Mouse (Mus musculus): ENCODE measurements at regions not wholly inside any gene's neighbourhood (a gene's known extent, or its start where the extent isn't known, plus 50 kb on each side); places are given as distances from the start of the nearest gene placed in this dataset.
A peak's percentile ranks its signal among the peaks of the same experiment; 100 is the strongest.

- no peak overlapping the region for H3K4me2 ChIP-seq (replicated peaks)
- H3K27me3 ChIP-seq (replicated peaks): no peaks in the 10 kb centered on the region
- no peaks in the 10 kb centered on the region for H3K36me3 ChIP-seq
- H3K9me3 ChIP-seq: no peaks in the 10 kb centered on the region
- no peak for ATAC-seq
- no peak overlapping the region for H3K4me3 ChIP-seq (replicated peaks)
- no peak overlapping the region for H3K27ac ChIP-seq
- no peak overlapping the region for H3K9ac ChIP-seq
- WGBS: 83% methylated on average over 5 of the region's 5 CpGs
- H3K4me1 ChIP-seq (replicated peaks): no peaks in the 10 kb centered on the region
These were observed 331.0 kb downstream of the Foxa2 start for GRCm38 (mm10) chr2:147715791-147716190.

DNA sequence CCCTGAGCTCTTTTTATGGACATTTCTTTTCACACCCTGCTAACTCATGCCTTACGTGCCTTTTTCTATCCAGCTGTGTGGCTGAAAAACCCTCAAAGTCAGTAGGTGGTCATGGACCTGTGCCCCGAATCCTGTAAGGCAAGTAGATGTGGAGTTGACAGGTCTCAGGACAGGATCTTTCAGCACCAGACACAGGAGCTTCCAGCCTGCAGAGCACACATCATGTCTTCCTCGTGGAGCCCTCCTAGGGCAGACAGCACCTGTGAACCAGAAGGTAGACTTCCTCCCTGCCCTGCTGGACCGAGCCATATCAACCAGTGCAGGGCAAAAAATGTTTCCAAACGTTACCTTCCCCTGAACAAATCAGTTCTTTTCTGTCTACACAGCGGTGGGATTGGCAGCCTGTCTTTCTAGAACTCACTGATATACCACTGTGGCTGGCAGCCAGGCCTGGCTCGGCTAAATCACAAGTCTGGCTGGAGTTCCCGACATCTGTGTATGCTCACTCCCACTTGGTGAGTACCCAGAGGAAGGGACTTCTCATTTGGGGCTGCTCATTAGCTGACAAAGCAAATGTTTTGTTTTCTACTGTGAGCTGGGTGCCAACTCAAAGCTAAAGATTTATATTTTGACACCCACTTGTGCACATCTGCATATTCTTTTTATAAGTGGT lies 336.0 kb downstream of the Foxa2 start:
- no peak overlapping the region for H3K9ac ChIP-seq
- H3K4me2 ChIP-seq (replicated peaks): no peak overlapping the region
- H3K4me1 ChIP-seq (replicated peaks): no peaks in the 10 kb centered on the region
- H3K27me3 ChIP-seq (replicated peaks): no peaks in the 10 kb centered on the region
- no peaks in the 10 kb centered on the region for H3K9me3 ChIP-seq
- no peak for ATAC-seq
- WGBS: 62% methylated on average over 8 of the region's 8 CpGs
- H3K36me3 ChIP-seq: no peaks in the 10 kb centered on the region
- no peak overlapping the region for H3K4me3 ChIP-seq (replicated peaks)
- H3K27ac ChIP-seq: no peak overlapping the region

GRCm38 (mm10) chr2:147709799-147710198 lies 337.0 kb downstream of the Foxa2 start:
- no peak for ATAC-seq

GRCm38 (mm10) chr2:147707156-147707555 lies 339.6 kb downstream of the Foxa2 start:
- Histone ChIP-seq H3K4me2 (replicated peaks) (no peak overlapping the region), H3K27ac (no peak overlapping the region), H3K9ac (no peak overlapping the region), H3K27me3 (replicated peaks) (no peaks in the 10 kb centered on the region), H3K9me3 (no peaks in the 10 kb centered on the region), H3K4me3 (replicated peaks) (no peak overlapping the region), H3K36me3 (no peaks in the 10 kb centered on the region), H3K4me1 (replicated peaks) (no peaks in the 10 kb centered on the region)
- 86% methylated on average over 6 of the region's 6 CpGs for WGBS
- ATAC-seq: no peak

More at GRCm38 (mm10) chr2:147709799-147710198, 337.0 kb downstream of the Foxa2 start:
- no peaks in the 10 kb centered on the region for H3K27me3 ChIP-seq (replicated peaks)
- no peak overlapping the region for H3K27ac ChIP-seq
- no peak overlapping the region for H3K4me2 ChIP-seq (replicated peaks)
- no peak overlapping the region for H3K4me3 ChIP-seq (replicated peaks)
- H3K4me1 ChIP-seq (replicated peaks): no peaks in the 10 kb centered on the region
- no peaks in the 10 kb centered on the region for H3K36me3 ChIP-seq
- H3K9ac ChIP-seq: no peak overlapping the region
- no peaks in the 10 kb centered on the region for H3K9me3 ChIP-seq

DNA sequence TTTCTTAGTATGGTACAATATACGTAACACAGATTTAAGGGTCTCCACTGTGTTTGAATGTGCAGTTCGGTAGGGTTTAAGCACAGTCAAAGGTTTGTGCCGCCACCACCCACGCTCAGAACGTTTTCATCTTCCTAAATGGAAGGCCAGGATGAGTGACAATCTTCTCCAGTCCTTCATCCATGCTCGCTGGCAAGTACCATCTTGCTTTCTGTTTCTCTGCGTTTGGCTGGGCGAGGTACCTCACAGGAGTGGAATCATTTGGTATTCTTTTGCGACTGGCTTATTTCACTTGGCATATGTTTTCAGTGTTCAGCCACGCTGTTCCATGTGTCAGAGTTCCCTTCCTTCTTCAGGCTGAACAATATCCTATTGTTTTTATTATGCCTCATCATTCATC lies 342.3 kb downstream of the Pax1 start:
- ATAC-seq: no peak
- no peaks in the 10 kb centered on the region for H3K4me1 ChIP-seq (replicated peaks)
- no peaks in the 10 kb centered on the region for H3K9me3 ChIP-seq
- no peaks in the 10 kb centered on the region for H3K36me3 ChIP-seq
- H3K27ac ChIP-seq: no peak overlapping the region
- H3K4me2 ChIP-seq (replicated peaks): no peak overlapping the region
- H3K4me3 ChIP-seq (replicated peaks): no peak overlapping the region
- no peak overlapping the region for H3K9ac ChIP-seq
- no peaks in the 10 kb centered on the region for H3K27me3 ChIP-seq (replicated peaks)
- WGBS: 78% methylated on average over 10 of the region's 10 CpGs

GRCm38 (mm10) chr2:147702330-147703063 lies 340.8 kb downstream of the Pax1 start:
- H3K4me3 ChIP-seq (replicated peaks): no peak overlapping the region
- H3K36me3 ChIP-seq: no peaks in the 10 kb centered on the region
- no peak for ATAC-seq
- no peak overlapping the region for H3K27ac ChIP-seq
- 51% methylated on average over 6 of the region's 6 CpGs for WGBS
- no peak overlapping the region for H3K9ac ChIP-seq
- no peak overlapping the region for H3K4me2 ChIP-seq (replicated peaks)
- H3K27me3 ChIP-seq (replicated peaks): no peaks in the 10 kb centered on the region
- H3K4me1 ChIP-seq (replicated peaks): no peaks in the 10 kb centered on the region
- H3K9me3 ChIP-seq: no peaks in the 10 kb centered on the region

DNA sequence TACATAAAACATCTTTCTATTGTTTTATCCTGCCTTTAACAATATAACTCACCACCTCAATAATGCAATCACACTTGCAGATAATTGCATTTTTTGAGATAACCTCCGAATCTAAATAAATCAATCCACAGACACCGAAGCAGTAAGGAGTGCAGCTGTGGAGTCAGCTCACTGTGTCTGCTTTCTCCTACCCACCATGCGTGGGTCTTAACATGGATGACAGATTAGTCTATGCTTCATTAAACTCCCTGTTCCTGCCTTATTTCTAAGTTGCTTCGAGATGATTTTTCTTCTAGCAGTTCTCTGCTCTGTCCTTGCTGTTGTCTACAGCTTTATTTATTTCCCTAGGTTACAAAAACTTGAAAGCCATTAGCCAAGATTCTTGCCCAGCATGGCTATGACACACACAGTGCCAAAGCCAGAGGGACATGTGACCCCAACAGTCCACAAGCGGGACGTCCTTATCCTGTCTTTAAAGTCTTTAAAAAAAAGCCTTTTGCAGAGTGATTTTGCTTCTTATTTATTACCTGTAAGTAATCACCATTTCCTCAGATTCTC lies 337.9 kb downstream of the Pax1 start:
- H3K27ac ChIP-seq: no peak overlapping the region
- no peaks in the 10 kb centered on the region for H3K27me3 ChIP-seq (replicated peaks)
- ATAC-seq: no peak
- no peak overlapping the region for H3K9ac ChIP-seq
- no peak overlapping the region for H3K4me3 ChIP-seq (replicated peaks)
- H3K4me2 ChIP-seq (replicated peaks): no peak overlapping the region
- no peaks in the 10 kb centered on the region for H3K36me3 ChIP-seq
- no peaks in the 10 kb centered on the region for H3K9me3 ChIP-seq
- WGBS: 63% methylated on average over 6 of the region's 6 CpGs
- no peaks in the 10 kb centered on the region for H3K4me1 ChIP-seq (replicated peaks)

GRCm38 (mm10) chr2:147691896-147692295 lies 330.2 kb downstream of the Pax1 start:
- no peak for ATAC-seq
- WGBS: 71% methylated on average over 10 of the region's 10 CpGs
- no peaks in the 10 kb centered on the region for H3K4me1 ChIP-seq (replicated peaks)
- no peak overlapping the region for H3K4me2 ChIP-seq (replicated peaks)
- no peak overlapping the region for H3K4me3 ChIP-seq (replicated peaks)
- no peaks in the 10 kb centered on the region for H3K36me3 ChIP-seq
- H3K9me3 ChIP-seq: no peaks in the 10 kb centered on the region
- no peaks in the 10 kb centered on the region for H3K27me3 ChIP-seq (replicated peaks)
- H3K9ac ChIP-seq: no peak overlapping the region
- no peak overlapping the region for H3K27ac ChIP-seq

- Histone ChIP-seq H3K4me2 (replicated peaks) (no peak overlapping the region), H3K27ac (no peak overlapping the region), H3K9ac (no peak overlapping the region), H3K36me3 (no peaks in the 10 kb centered on the region), H3K27me3 (replicated peaks) (no peaks in the 10 kb centered on the region), H3K4me1 (replicated peaks) (no peaks in the 10 kb centered on the region), H3K4me3 (replicated peaks) (no peak overlapping the region), H3K9me3 (no peaks in the 10 kb centered on the region)
- 51% methylated on average over 15 of the region's 15 CpGs for WGBS
- ATAC-seq: no peak
These were observed 328.9 kb downstream of the Pax1 start for GRCm38 (mm10) chr2:147690506-147691208.

- no peaks in the 10 kb centered on the region for H3K9me3 ChIP-seq
- H3K36me3 ChIP-seq: no peaks in the 10 kb centered on the region
- no peaks in the 10 kb centered on the region for H3K27me3 ChIP-seq (replicated peaks)
- no peak overlapping the region for H3K4me3 ChIP-seq (replicated peaks)
- H3K9ac ChIP-seq: no peak overlapping the region
- no peak overlapping the region for H3K27ac ChIP-seq
- no peak overlapping the region for H3K4me2 ChIP-seq (replicated peaks)
- WGBS: 16% methylated on average over 6 of the region's 6 CpGs
- no peaks in the 10 kb centered on the region for H3K4me1 ChIP-seq (replicated peaks)
- ATAC-seq: 0 out of 2 replicates have a peak, but pooled peaks have one; percentile 53
These were observed 327.0 kb downstream of the Pax1 start for GRCm38 (mm10) chr2:147688742-147689141.

DNA sequence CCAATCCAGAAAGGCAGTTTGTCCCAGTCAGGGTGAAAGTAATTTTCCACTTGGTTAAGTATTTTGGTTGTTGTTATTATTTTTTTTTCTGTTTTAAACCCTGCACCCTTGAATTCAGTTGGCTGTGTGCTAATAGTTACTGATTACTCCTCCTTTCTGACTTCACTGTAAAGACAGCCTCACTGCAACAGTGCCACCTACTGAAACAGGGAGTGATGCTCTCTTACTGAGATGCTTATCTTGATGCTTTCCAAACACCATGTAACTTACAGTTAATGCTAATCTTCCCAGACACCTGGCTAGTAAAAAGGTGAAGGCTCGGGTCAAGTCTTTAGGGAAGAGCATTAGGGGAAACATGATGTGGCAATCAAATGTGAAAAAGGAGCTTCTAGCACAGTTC lies 294.9 kb downstream of the Pax1 start:
- no peaks in the 10 kb centered on the region for H3K9me3 ChIP-seq
- no peaks in the 10 kb centered on the region for H3K36me3 ChIP-seq
- H3K27ac ChIP-seq: no peak overlapping the region
- H3K4me2 ChIP-seq (replicated peaks): no peak overlapping the region
- H3K4me3 ChIP-seq (replicated peaks): no peak overlapping the region
- 11% methylated on average over 1 of the region's 1 CpGs for WGBS
- H3K27me3 ChIP-seq (replicated peaks): no peaks in the 10 kb centered on the region
- H3K9ac ChIP-seq: no peak overlapping the region
- no peaks in the 10 kb centered on the region for H3K4me1 ChIP-seq (replicated peaks)
- no peak for ATAC-seq

- WGBS: 64% methylated on average over 3 of the region's 3 CpGs
- ATAC-seq: no peak
- H3K9ac ChIP-seq: no peak overlapping the region
These were observed 288.5 kb downstream of the Pax1 start for GRCm38 (mm10) chr2:147650229-147650628.

More at GRCm38 (mm10) chr2:147650229-147650628, 288.5 kb downstream of the Pax1 start:
- Histone ChIP-seq H3K4me2 (replicated peaks) (no peak overlapping the region), H3K27ac (no peak overlapping the region), H3K27me3 (replicated peaks) (no peaks in the 10 kb centered on the region), H3K4me1 (replicated peaks) (no peaks in the 10 kb centered on the region), H3K9me3 (no peaks in the 10 kb centered on the region), H3K4me3 (replicated peaks) (no peak overlapping the region), H3K36me3 (no peaks in the 10 kb centered on the region)
